Mouse (Mus musculus): ENCODE measurements at regions not wholly inside any gene's neighbourhood (a gene's known extent, or its start where the extent isn't known, plus 50 kb on each side); places are given as distances from the start of the nearest gene placed in this dataset.
A peak's percentile ranks its signal among the peaks of the same experiment; 100 is the strongest.

- Histone ChIP-seq H3K36me3 (no peaks in the 10 kb centered on the region), H3K4me3 (no peak overlapping the region), H3K9me3 (no peaks in the 10 kb centered on the region), H3K9ac (no peak overlapping the region), H3K27ac (no peak overlapping the region), H3K4me2 (no peak overlapping the region), H3K4me1 (replicated peaks) (no peaks in the 10 kb centered on the region), H3K27me3 (no peaks in the 10 kb centered on the region)
- ATAC-seq (ENCODE audit: low FRiP score), result no peak
- WGBS, result 89% methylated on average over 4 of the region's 4 CpGs
Observed at GRCm38 (mm10) chr14:93972858-93973257, 82.4 kb upstream of the Pcdh9 start.

GRCm38 (mm10) chr14:93972174-93972837, 81.8 kb upstream of the Pcdh9 start:
- no peak for ATAC-seq (ENCODE audit: low FRiP score)
- H3K4me1 ChIP-seq (replicated peaks), result no peaks in the 10 kb centered on the region
- no peak overlapping the region for H3K9ac ChIP-seq
- no peaks in the 10 kb centered on the region for H3K9me3 ChIP-seq
- no peak overlapping the region for H3K27ac ChIP-seq
- WGBS, result 89% methylated on average over 3 of the region's 3 CpGs
- H3K27me3 ChIP-seq, result no peaks in the 10 kb centered on the region
- no peak overlapping the region for H3K4me3 ChIP-seq
- no peaks in the 10 kb centered on the region for H3K36me3 ChIP-seq
- H3K4me2 ChIP-seq, result no peak overlapping the region

GRCm38 (mm10) chr14:93966933-93967332, 76.5 kb upstream of the Pcdh9 start:
- 66% methylated on average over 2 of the region's 2 CpGs for WGBS
- ATAC-seq (ENCODE audit: low FRiP score), result no peak
- Histone ChIP-seq H3K9ac (no peak overlapping the region), H3K27ac (no peak overlapping the region), H3K36me3 (no peaks in the 10 kb centered on the region), H3K9me3 (no peaks in the 10 kb centered on the region), H3K27me3 (no peaks in the 10 kb centered on the region), H3K4me1 (replicated peaks) (no peaks in the 10 kb centered on the region), H3K4me3 (no peak overlapping the region), H3K4me2 (no peak overlapping the region)

GRCm38 (mm10) chr14:93962677-93963049, 72.2 kb upstream of the Pcdh9 start:
- Histone ChIP-seq H3K4me1 (replicated peaks) (no peaks in the 10 kb centered on the region), H3K4me2 (no peak overlapping the region), H3K4me3 (no peak overlapping the region), H3K9ac (no peak overlapping the region), H3K9me3 (no peaks in the 10 kb centered on the region), H3K27me3 (no peaks in the 10 kb centered on the region), H3K27ac (peak overlapping the region; percentile 27; the same call in 1 of the 2 replicates), H3K36me3 (no peaks in the 10 kb centered on the region)
- ATAC-seq (ENCODE audit: low FRiP score), result peak; percentile 92
- 48% methylated on average over 2 of the region's 2 CpGs for WGBS

- peak overlapping the region; percentile 27; the same call in 1 of the 2 replicates for H3K27ac ChIP-seq
- no peak overlapping the region for H3K4me2 ChIP-seq
- H3K9me3 ChIP-seq, result no peaks in the 10 kb centered on the region
Observed at GRCm38 (mm10) chr14:93961963-93962676, 71.6 kb upstream of the Pcdh9 start.

More at GRCm38 (mm10) chr14:93961963-93962676, 71.6 kb upstream of the Pcdh9 start:
- ATAC-seq (ENCODE audit: low FRiP score), result peak; percentile 93
- Histone ChIP-seq H3K4me1 (replicated peaks) (no peaks in the 10 kb centered on the region), H3K36me3 (no peaks in the 10 kb centered on the region), H3K27me3 (no peaks in the 10 kb centered on the region), H3K9ac (no peak overlapping the region), H3K4me3 (no peak overlapping the region)

All from hindbrain, embryonic 13.5 days (tissue).